Mouse (Mus musculus): ENCODE measurements at regions not wholly inside any gene's neighbourhood (a gene's known extent, or its start where the extent isn't known, plus 50 kb on each side); places are given as distances from the start of the nearest gene placed in this dataset.

- DNase-seq (ENCODE audit: extremely low spot score in 1 of 2, low spot score in 2 of 2) = peak; percentile 34 to 78
- intact Hi-C loops (cut with DNase I) = no loop called here
Observed at GRCm38 (mm10) chr15:59954345-59954744, 62.1 kb downstream of the 4933412E24Rik start.

- intact Hi-C loops (cut with DNase I) = no loop called here
- no peak for DNase-seq (ENCODE audit: extremely low spot score in 1 of 2, low spot score in 2 of 2)
Observed at GRCm38 (mm10) chr15:59953857-59954256, 62.6 kb downstream of the 4933412E24Rik start.

GRCm38 (mm10) chr15:59950617-59951216 lies 65.7 kb downstream of the 4933412E24Rik start:
- intact Hi-C loops (cut with DNase I) = no loop called here
- DNase-seq (ENCODE audit: extremely low spot score in 1 of 2, low spot score in 2 of 2) = no peak

- intact Hi-C loops (cut with DNase I) = no loop called here
- no peak for DNase-seq (ENCODE audit: extremely low spot score in 1 of 2, low spot score in 2 of 2)
Observed at GRCm38 (mm10) chr15:59945208-59945607, 71.2 kb downstream of the 4933412E24Rik start.

GRCm38 (mm10) chr15:59936486-59936885 lies 79.9 kb downstream of the 4933412E24Rik start:
- no peak for DNase-seq (ENCODE audit: extremely low spot score in 1 of 2, low spot score in 2 of 2)

GRCm38 (mm10) chr15:59913860-59914259 lies 102.6 kb downstream of the 4933412E24Rik start:
- intact Hi-C loops (cut with DNase I) = no loop called here
- no peak for DNase-seq (ENCODE audit: extremely low spot score in 1 of 2, low spot score in 2 of 2)

More at GRCm38 (mm10) chr15:59936486-59936885, 79.9 kb downstream of the 4933412E24Rik start:
- intact Hi-C loops (cut with DNase I) = no loop called here

- DNase-seq (ENCODE audit: extremely low spot score in 1 of 2, low spot score in 2 of 2) = no peak
- intact Hi-C loops (cut with DNase I) = no loop called here
Observed at GRCm38 (mm10) chr15:59908300-59908699, 108.1 kb downstream of the 4933412E24Rik start.

GRCm38 (mm10) chr15:59905832-59906797 lies 110.3 kb downstream of the 4933412E24Rik start:
- DNase-seq (ENCODE audit: extremely low spot score in 1 of 2, low spot score in 2 of 2) = no peak
- intact Hi-C loops (cut with DNase I) = no loop called here

- intact Hi-C loops (cut with DNase I) = no loop called here
- DNase-seq (ENCODE audit: extremely low spot score in 1 of 2, low spot score in 2 of 2) = no peak
Observed at GRCm38 (mm10) chr15:59904741-59905140, 111.7 kb downstream of the 4933412E24Rik start.

GRCm38 (mm10) chr15:59888996-59889395 lies 127.4 kb downstream of the 4933412E24Rik start:
- no peak for DNase-seq (ENCODE audit: extremely low spot score in 1 of 2, low spot score in 2 of 2)
- intact Hi-C loops (cut with DNase I) = no loop called here

GRCm38 (mm10) chr15:59888131-59888459 lies 128.3 kb downstream of the 4933412E24Rik start:
- intact Hi-C loops (cut with DNase I) = no loop called here

GRCm38 (mm10) chr15:59887381-59888130 lies 128.9 kb downstream of the 4933412E24Rik start:
- no peak for DNase-seq (ENCODE audit: extremely low spot score in 1 of 2, low spot score in 2 of 2)
- intact Hi-C loops (cut with DNase I) = no loop called here

More at GRCm38 (mm10) chr15:59888131-59888459, 128.3 kb downstream of the 4933412E24Rik start:
- DNase-seq (ENCODE audit: extremely low spot score in 1 of 2, low spot score in 2 of 2) = no peak

- no peak for DNase-seq (ENCODE audit: extremely low spot score in 1 of 2, low spot score in 2 of 2)
- intact Hi-C loops (cut with DNase I) = no loop called here
Observed at GRCm38 (mm10) chr15:59886036-59886435, 130.4 kb downstream of the 4933412E24Rik start.

- no peak for DNase-seq (ENCODE audit: extremely low spot score in 1 of 2, low spot score in 2 of 2)
- intact Hi-C loops (cut with DNase I) = loop anchor here (5.0 kb wide), 1 partner anchor 940 kb away; no protein-coding TSS in a partner anchor
Observed at GRCm38 (mm10) chr15:59882444-59882843, 134.0 kb downstream of the 4933412E24Rik start.

- peak in 1 of 2 experiments; percentile 23 for DNase-seq (ENCODE audit: extremely low spot score in 1 of 2, low spot score in 2 of 2)
- intact Hi-C loops (cut with DNase I) = loop anchor here (5.0 kb wide), 1 partner anchor 942 kb away; no protein-coding TSS in a partner anchor
Observed at GRCm38 (mm10) chr15:59880426-59880825, 136.0 kb downstream of the 4933412E24Rik start.

- DNase-seq (ENCODE audit: extremely low spot score in 1 of 2, low spot score in 2 of 2) = peak in 1 of 2 experiments; percentile 40
- intact Hi-C loops (cut with DNase I) = loop anchor here (5.0 kb wide), 2 partner anchors 218 to 1218 kb away; no protein-coding TSS in a partner anchor
Observed at GRCm38 (mm10) chr15:59879311-59879710, 137.1 kb downstream of the 4933412E24Rik start.

GRCm38 (mm10) chr15:59876279-59876742 lies 140.1 kb downstream of the 4933412E24Rik start:
- DNase-seq (ENCODE audit: extremely low spot score in 1 of 2, low spot score in 2 of 2) = peak in 1 of 2 experiments; percentile 56
- intact Hi-C loops (cut with DNase I) = loop anchor here (5.0 kb wide), 2 partner anchors 221 to 1221 kb away; no protein-coding TSS in a partner anchor

- DNase-seq (ENCODE audit: extremely low spot score in 1 of 2, low spot score in 2 of 2) = no peak
- intact Hi-C loops (cut with DNase I) = loop anchor here (5.0 kb wide), 1 partner anchor 479 kb away; no protein-coding TSS in a partner anchor
Observed at GRCm38 (mm10) chr15:59866701-59867100, 149.7 kb downstream of the 4933412E24Rik start.
